Mouse (Mus musculus) liver, adult 2 months (tissue): Measurements from ENCODE around the gene Pmvk. TPM values are rescaled to one million over a fixed set of nuclear protein-coding genes. Genes with fewer than 3 reads are reported as not detected.

Experiments
- DNase-seq: peaks from one replicate; pipeline ENCODE4 v3.0.0-alpha.2; 2011; ENCODE audit warnings: low read depth, low spot score; ENCODE audit errors: extremely low read depth
- H3K27ac ChIP-seq: fragments of 200-500 bp; replicated peaks from 2 replicates; pipeline ENCODE4 v1.5.1; 2012; ENCODE audit warnings: low read depth, mild to moderate bottlenecking, control low read depth, inconsistent platforms, low read length; ENCODE audit not compliant: insufficient read depth
- H3K27me3 ChIP-seq: fragments of 200-500 bp; 2 replicates; pipeline ENCODE4 v1.6.1; 2012; ENCODE audit warnings: mild to moderate bottlenecking, moderate library complexity, low read length, inconsistent platforms; ENCODE audit not compliant: control insufficient read depth, insufficient read depth
- H3K36me3 ChIP-seq: fragments of 200-500 bp; 2 replicates; pipeline ENCODE4 v1.6.1; 2012; ENCODE audit warnings: low read length, inconsistent platforms; ENCODE audit not compliant: control insufficient read depth, insufficient read depth
- H3K4me1 ChIP-seq: fragments of 200-500 bp; 2 replicates; pipeline ENCODE4 v1.6.1; 2011; ENCODE audit warnings: low read length; ENCODE audit not compliant: control insufficient read depth, insufficient read depth
- H3K4me3 ChIP-seq: fragments of 200-500 bp; 2 replicates; pipeline ENCODE4 v1.5.1; 2011; ENCODE audit warnings: low read depth, mild to moderate bottlenecking, control low read depth, low read length, moderate library complexity; ENCODE audit not compliant: insufficient read depth
- H3K79me2 ChIP-seq: fragments of 200-500 bp; 2 replicates; pipeline ENCODE4 v1.6.1; 2012; ENCODE audit warnings: inconsistent platforms, mild to moderate bottlenecking, low read length, moderate library complexity; ENCODE audit not compliant: control insufficient read depth, insufficient read depth
- H3K9ac ChIP-seq: fragments of 200-500 bp; 2 replicates; pipeline ENCODE4 v1.6.1; 2012; ENCODE audit warnings: low read depth, mild to moderate bottlenecking, control low read depth, inconsistent platforms, low read length
- CTCF ChIP-seq: fragments of 200-500 bp; IDR thresholded peaks from 2 replicates; pipeline ENCODE4 v1.5.1; 2011; ENCODE audit warnings: low read depth, low read length, control low read depth
- POLR2A ChIP-seq: fragments of 200-500 bp; IDR thresholded peaks from 2 replicates; pipeline ENCODE4 v1.6.1; 2011; ENCODE audit warnings: low read length, control low read depth; ENCODE audit not compliant: insufficient read depth; ENCODE audit errors: extremely low read depth
- WGBS: fragments of 180-500 bp; shearing (Covaris S2); methylation state at CpG from one replicate; pipeline ENCODE4 v1.1.7; 2018; 5-methylcytosine and 5-hydroxymethylcytosine counted together
- polyA plus RNA-seq: library from polyadenylated mRNA; depleted of rRNA; stranded (reverse); fragments of >200 nt; gene quantifications from 2 replicates; pipeline ENCODE4 v1.2.3, GENCODE M21; 2012; rRNA removed
- total RNA-seq: library from RNA; depleted of rRNA; stranded (reverse); fragments of >200 nt; gene quantifications from 2 replicates; pipeline ENCODE4 v1.2.3, GENCODE M21; 2014; rRNA removed

The Pmvk gene
- total and polyA plus RNA-seq, 2 experiments: 108 to 112 TPM

GRCm38 (mm10) chr3:89512225-89512624 is 57.9 kb downstream of the Pmvk start:
- Histone ChIP-seq H3K4me1 (no peaks in the 10 kb centered on the region), H3K27me3 (peaks cover 6% of the 10 kb centered on the region), H3K79me2 (no peaks in the 10 kb centered on the region), H3K36me3 (no peaks in the 10 kb centered on the region), H3K27ac (no peak overlapping the region), H3K4me3 (no peak overlapping the region), H3K9ac (no peak overlapping the region)
- TF ChIP-seq POLR2A (no peak), CTCF (peak; percentile 76)
- DNase-seq: no peak
- 92% methylated on average over 2 of the region's 2 CpGs for WGBS

GRCm38 (mm10) chr3:89515444-89515843 is 61.1 kb downstream of the Pmvk start:
- Histone ChIP-seq H3K4me1 (no peaks in the 10 kb centered on the region), H3K36me3 (no peaks in the 10 kb centered on the region), H3K27me3 (peaks cover 12% of the 10 kb centered on the region), H3K79me2 (no peaks in the 10 kb centered on the region), H3K9ac (no peak overlapping the region), H3K4me3 (no peak overlapping the region), H3K27ac (no peak overlapping the region)
- TF ChIP-seq POLR2A: no peak
- TF ChIP-seq CTCF: no peak
- no peak for DNase-seq
- WGBS: 50% methylated on average over 11 of the region's 11 CpGs

GRCm38 (mm10) chr3:89516321-89516720 is 62.0 kb downstream of the Pmvk start:
- H3K36me3 ChIP-seq: no peaks in the 10 kb centered on the region
- no peaks in the 10 kb centered on the region for H3K4me1 ChIP-seq
- H3K27ac ChIP-seq: no peak overlapping the region
- no peak for TF ChIP-seq POLR2A
- TF ChIP-seq CTCF: no peak
- WGBS: 89% methylated on average over 5 of the region's 5 CpGs
- DNase-seq: no peak
- no peaks in the 10 kb centered on the region for H3K79me2 ChIP-seq
- no peak overlapping the region for H3K9ac ChIP-seq
- H3K4me3 ChIP-seq: no peak overlapping the region
- H3K27me3 ChIP-seq: peaks cover 13% of the 10 kb centered on the region

Other genes starting within 250 kb of the Pmvk start
- gene Thbs3, start 239.4 kb upstream of the Pmvk start, total RNA-seq: 0.92 and 1.4 TPM in 2 replicates
- gene Thbs3, start 239.4 kb upstream of the Pmvk start, polyA plus RNA-seq: 0.85 and 1.2 TPM in 2 replicates
- gene Mtx1, start 227.5 kb upstream of the Pmvk start, total RNA-seq: 105 and 122 TPM in 2 replicates
- 167 and 187 TPM in 2 replicates for gene Mtx1, start 227.5 kb upstream of the Pmvk start, polyA plus RNA-seq
- gene Muc1, start 225.5 kb upstream of the Pmvk start, total RNA-seq: 0.60 and 1.7 TPM in 2 replicates
- gene Muc1, start 225.5 kb upstream of the Pmvk start, polyA plus RNA-seq: 1.3 and 1.7 TPM in 2 replicates
- gene Krtcap2, start 208.6 kb upstream of the Pmvk start, total RNA-seq: 45.1 and 60.3 TPM in 2 replicates
- gene Krtcap2, start 208.6 kb upstream of the Pmvk start, polyA plus RNA-seq: 157 and 197 TPM in 2 replicates
- 0.07 and 0.18 TPM in 2 replicates for gene Trim46, start 208.2 kb upstream of the Pmvk start, total RNA-seq
- 0.16 and 0.25 TPM in 2 replicates for gene Trim46, start 208.2 kb upstream of the Pmvk start, polyA plus RNA-seq
- gene Dpm3, start 195.2 kb upstream of the Pmvk start, total RNA-seq: 102 and 131 TPM in 2 replicates
- 243 and 245 TPM in 2 replicates for gene Dpm3, start 195.2 kb upstream of the Pmvk start, polyA plus RNA-seq
- gene Slc50a1, start 184.0 kb upstream of the Pmvk start, total RNA-seq: 6.4 and 7.0 TPM in 2 replicates
- gene Slc50a1, start 184.0 kb upstream of the Pmvk start, polyA plus RNA-seq: 36.3 and 41.2 TPM in 2 replicates
- gene Efna1, start 173.4 kb upstream of the Pmvk start, total RNA-seq: 22.1 and 35.2 TPM in 2 replicates
- gene Efna1, start 173.4 kb upstream of the Pmvk start, polyA plus RNA-seq: 73.1 and 73.4 TPM in 2 replicates
- not detected in 2 replicates for gene Efna3, start 131.6 kb upstream of the Pmvk start, total RNA-seq
- gene Efna3, start 131.6 kb upstream of the Pmvk start, polyA plus RNA-seq: not detected in 2 replicates
- not detected in 2 replicates for gene Efna4, start 116.5 kb upstream of the Pmvk start, total RNA-seq
- 0.06 and 0.27 TPM in 2 replicates for gene Efna4, start 116.5 kb upstream of the Pmvk start, polyA plus RNA-seq
- 1.4 and 2.6 TPM in 2 replicates for gene Adam15, start 104.5 kb upstream of the Pmvk start, total RNA-seq
- gene Adam15, start 104.5 kb upstream of the Pmvk start, polyA plus RNA-seq: 4.7 and 5.4 TPM in 2 replicates
- gene Dcst2, start 92.6 kb upstream of the Pmvk start, total RNA-seq: not detected in 2 replicates
- gene Dcst2, start 92.6 kb upstream of the Pmvk start, polyA plus RNA-seq: 0.05 TPM in 1 of 2 replicates, not detected in the other
- not detected in 2 replicates for gene Dcst1, start 89.3 kb upstream of the Pmvk start, total RNA-seq
- 0.04 TPM in 1 of 2 replicates, not detected in the other for gene Dcst1, start 89.3 kb upstream of the Pmvk start, polyA plus RNA-seq
- gene Zbtb7b, start 59.8 kb upstream of the Pmvk start, total RNA-seq: 28.9 and 31.9 TPM in 2 replicates
- gene Zbtb7b, start 59.8 kb upstream of the Pmvk start, polyA plus RNA-seq: 85.0 and 87.2 TPM in 2 replicates
- not detected in 2 replicates for gene Lenep, start 51.7 kb upstream of the Pmvk start, total RNA-seq
- gene Lenep, start 51.7 kb upstream of the Pmvk start, polyA plus RNA-seq: not detected in 2 replicates
- 29.0 and 33.0 TPM in 2 replicates for gene Flad1, start 42.7 kb upstream of the Pmvk start, total RNA-seq
- 62.6 and 67.3 TPM in 2 replicates for gene Flad1, start 42.7 kb upstream of the Pmvk start, polyA plus RNA-seq
- gene Cks1b, start 36.2 kb upstream of the Pmvk start, total RNA-seq: 3.0 and 6.0 TPM in 2 replicates
- gene Cks1b, start 36.2 kb upstream of the Pmvk start, polyA plus RNA-seq: 7.9 and 11.0 TPM in 2 replicates
- gene Shc1, start 36.1 kb upstream of the Pmvk start, total RNA-seq: 37.7 and 42.0 TPM in 2 replicates
- gene Shc1, start 36.1 kb upstream of the Pmvk start, polyA plus RNA-seq: 56.8 and 57.4 TPM in 2 replicates
- 4.4 and 9.9 TPM in 2 replicates for gene Pygo2, start 24.3 kb upstream of the Pmvk start, total RNA-seq
- 26.5 and 29.0 TPM in 2 replicates for gene Pygo2, start 24.3 kb upstream of the Pmvk start, polyA plus RNA-seq
- 5.7 and 5.9 TPM in 2 replicates for gene Pbxip1, start 17.8 kb upstream of the Pmvk start, total RNA-seq
- gene Pbxip1, start 17.8 kb upstream of the Pmvk start, polyA plus RNA-seq: 6.6 and 9.1 TPM in 2 replicates
- gene Kcnn3, start 65.6 kb downstream of the Pmvk start, total RNA-seq: under 0.01 and 0.13 TPM in 2 replicates
- 0.06 TPM in 1 of 2 replicates, not detected in the other for gene Kcnn3, start 65.6 kb downstream of the Pmvk start, polyA plus RNA-seq